Mouse (Mus musculus) hindbrain, embryonic 13.5 days (tissue): ENCODE results near the gene Map2. TPM values are rescaled to one million over a fixed set of nuclear protein-coding genes. Genes with fewer than 3 reads are reported as not detected.

ENCODE experiments used
- ATAC-seq: fragments of 200-750 bp; cut with Nextera tagmentation; 2 replicates; pipeline ENCODE4 v1.8.0; 2017; ENCODE audit warnings: moderate TSS enrichment; ENCODE audit not compliant: low FRiP score
- H3K27ac ChIP-seq: fragments of 300-500 bp; sonication (generic); 2 replicates; pipeline ENCODE4 v1.5.1; 2015; ENCODE audit warnings: inconsistent platforms, mild to moderate bottlenecking, moderate library complexity
- H3K27me3 ChIP-seq: fragments of 300-500 bp; sonication (generic); 2 replicates; pipeline ENCODE4 v1.6.1; 2015; ENCODE audit warnings: mild to moderate bottlenecking, inconsistent platforms
- H3K36me3 ChIP-seq: fragments of 300-500 bp; sonication (generic); 2 replicates; pipeline ENCODE4 v1.6.1; 2015; ENCODE audit warnings: mild to moderate bottlenecking, inconsistent platforms
- H3K4me1 ChIP-seq: fragments of 300-500 bp; sonication (generic); replicated peaks from 2 replicates; pipeline ENCODE4 v1.6.1; 2015; ENCODE audit warnings: inconsistent platforms
- H3K4me2 ChIP-seq: fragments of 300-500 bp; sonication (generic); 2 replicates; pipeline ENCODE4 v1.6.1; 2015; ENCODE audit warnings: inconsistent platforms, mild to moderate bottlenecking, moderate library complexity
- H3K4me3 ChIP-seq: fragments of 300-500 bp; sonication (generic); 2 replicates; pipeline ENCODE4 v1.5.1; 2015; ENCODE audit warnings: mild to moderate bottlenecking, inconsistent platforms
- H3K9ac ChIP-seq: fragments of 300-500 bp; sonication (generic); 2 replicates; pipeline ENCODE4 v1.6.1; 2015; ENCODE audit warnings: mild to moderate bottlenecking, inconsistent platforms
- H3K9me3 ChIP-seq: fragments of 300-500 bp; sonication (generic); 2 replicates; pipeline ENCODE4 v1.6.1; 2016; ENCODE audit warnings: inconsistent platforms
- WGBS: fragments of 180-500 bp; shearing (Covaris S2); methylation state at CpG from one replicate; pipeline ENCODE4 v1.1.7; 2015; 5-methylcytosine and 5-hydroxymethylcytosine counted together
- polyA plus RNA-seq: library from polyadenylated mRNA; unstranded; fragments of >200 nt; fragmentation: Nextera tagmentation; extraction: Ambion mirVana; gene quantifications from 2 replicates; pipeline ENCODE4 v1.2.1, GENCODE M21; 2015

Map2 gene
- polyA plus RNA-seq, 1 experiment from 2014 or later = 445 TPM

GRCm38 (mm10) chr1:66266231-66266924 is 91.3 kb downstream of the Map2 start:
- Histone ChIP-seq H3K9ac (no peak overlapping the region), H3K4me3 (no peak overlapping the region), H3K4me2 (no peak overlapping the region), H3K9me3 (no peaks in the 10 kb centered on the region), H3K4me1 (peaks cover 14% of the 10 kb centered on the region), H3K27me3 (no peaks in the 10 kb centered on the region), H3K36me3 (no peaks in the 10 kb centered on the region), H3K27ac (no peak overlapping the region)
- ATAC-seq = no peak
- WGBS = 27% methylated on average over 4 of the region's 4 CpGs

GRCm38 (mm10) chr1:66277663-66278062 is 102.6 kb downstream of the Map2 start:
- peak overlapping the region; percentile 23; the same call in 1 of the 2 replicates for H3K27ac ChIP-seq
- H3K9ac ChIP-seq = no peak overlapping the region
- peaks cover 7% of the 10 kb centered on the region for H3K4me1 ChIP-seq
- WGBS = 93% methylated on average over 5 of the region's 5 CpGs
- H3K4me2 ChIP-seq = no peak overlapping the region
- no peak overlapping the region for H3K4me3 ChIP-seq
- ATAC-seq = 0 out of 2 replicates have a peak, but pooled peaks have one; percentile 28
- no peaks in the 10 kb centered on the region for H3K9me3 ChIP-seq
- H3K36me3 ChIP-seq = 0 out of 2 replicates have a peak, but pooled peaks cover 3% of the 10 kb centered on the region
- H3K27me3 ChIP-seq = no peaks in the 10 kb centered on the region

GRCm38 (mm10) chr1:66279222-66280009 is 104.3 kb downstream of the Map2 start:
- Histone ChIP-seq H3K4me2 (no peak overlapping the region), H3K4me3 (no peak overlapping the region), H3K36me3 (0 out of 2 replicates have a peak, but pooled peaks cover 3% of the 10 kb centered on the region), H3K27me3 (no peaks in the 10 kb centered on the region), H3K27ac (no peak overlapping the region), H3K9ac (no peak overlapping the region), H3K9me3 (no peaks in the 10 kb centered on the region), H3K4me1 (peaks cover 8% of the 10 kb centered on the region)
- 93% methylated on average over 4 of the region's 4 CpGs for WGBS
- ATAC-seq = no peak

- Histone ChIP-seq H3K36me3 (0 out of 2 replicates have a peak, but pooled peaks cover 3% of the 10 kb centered on the region), H3K27ac (no peak overlapping the region), H3K4me1 (peaks cover 9% of the 10 kb centered on the region), H3K9ac (no peak overlapping the region), H3K9me3 (no peaks in the 10 kb centered on the region), H3K4me2 (no peak overlapping the region), H3K27me3 (no peaks in the 10 kb centered on the region), H3K4me3 (no peak overlapping the region)
- 91% methylated on average over 4 of the region's 4 CpGs for WGBS
- no peak for ATAC-seq
Observed at GRCm38 (mm10) chr1:66280152-66280551, 105.1 kb downstream of the Map2 start.

- Histone ChIP-seq H3K4me3 (no peak overlapping the region), H3K27ac (peak overlapping the region; percentile 30; the same call in 1 of the 2 replicates), H3K4me1 (peaks cover 13% of the 10 kb centered on the region), H3K4me2 (no peak overlapping the region), H3K9ac (no peak overlapping the region), H3K9me3 (no peaks in the 10 kb centered on the region), H3K27me3 (no peaks in the 10 kb centered on the region), H3K36me3 (0 out of 2 replicates have a peak, but pooled peaks cover 3% of the 10 kb centered on the region)
- no peak for ATAC-seq
- WGBS = 46% methylated on average over 3 of the region's 3 CpGs
Observed at GRCm38 (mm10) chr1:66282447-66282846, 107.4 kb downstream of the Map2 start.

- no peak overlapping the region for H3K27ac ChIP-seq
- H3K27me3 ChIP-seq = no peaks in the 10 kb centered on the region
- H3K4me1 ChIP-seq = peaks cover 6% of the 10 kb centered on the region; the same call in 1 of the 2 replicates
- ATAC-seq = no peak
- H3K36me3 ChIP-seq = no peaks in the 10 kb centered on the region
- H3K9me3 ChIP-seq = no peaks in the 10 kb centered on the region
- H3K4me2 ChIP-seq = no peak overlapping the region
- H3K9ac ChIP-seq = no peak overlapping the region
- H3K4me3 ChIP-seq = no peak overlapping the region
- 85% methylated on average over 4 of the region's 4 CpGs for WGBS
Observed at GRCm38 (mm10) chr1:66288987-66289386, 113.9 kb downstream of the Map2 start.

GRCm38 (mm10) chr1:66292121-66292881 is 117.2 kb downstream of the Map2 start:
- H3K36me3 ChIP-seq = no peaks in the 10 kb centered on the region
- no peaks in the 10 kb centered on the region for H3K9me3 ChIP-seq
- ATAC-seq = no peak
- no peak overlapping the region for H3K27ac ChIP-seq
- H3K9ac ChIP-seq = no peak overlapping the region
- H3K4me1 ChIP-seq = no peaks in the 10 kb centered on the region
- no peaks in the 10 kb centered on the region for H3K27me3 ChIP-seq
- H3K4me3 ChIP-seq = no peak overlapping the region
- no peak overlapping the region for H3K4me2 ChIP-seq
- 78% methylated on average over 3 of the region's 3 CpGs for WGBS

GRCm38 (mm10) chr1:66299376-66299775 is 124.3 kb downstream of the Map2 start:
- Histone ChIP-seq H3K36me3 (no peaks in the 10 kb centered on the region), H3K4me2 (no peak overlapping the region), H3K27ac (no peak overlapping the region), H3K27me3 (no peaks in the 10 kb centered on the region), H3K4me3 (no peak overlapping the region), H3K4me1 (peaks cover 4% of the 10 kb centered on the region), H3K9ac (no peak overlapping the region), H3K9me3 (no peaks in the 10 kb centered on the region)
- no peak for ATAC-seq
- WGBS = 55% methylated on average over 6 of the region's 6 CpGs

- WGBS = 40% methylated on average over 2 of the region's 2 CpGs
- peaks cover 33% of the 10 kb centered on the region for H3K4me1 ChIP-seq
- ATAC-seq = peak; percentile 50
- peak overlapping the region; percentile 70 for H3K4me2 ChIP-seq
- no peak overlapping the region for H3K4me3 ChIP-seq
- H3K27ac ChIP-seq = peak overlapping the region; percentile 99
- no peaks in the 10 kb centered on the region for H3K9me3 ChIP-seq
- H3K36me3 ChIP-seq = no peaks in the 10 kb centered on the region
- no peaks in the 10 kb centered on the region for H3K27me3 ChIP-seq
- peak overlapping the region; percentile 55; the same call in 1 of the 2 replicates for H3K9ac ChIP-seq
Observed at GRCm38 (mm10) chr1:66320378-66321135, 145.5 kb downstream of the Map2 start.

- H3K4me1 ChIP-seq = peaks cover 34% of the 10 kb centered on the region
- peak overlapping the region; percentile 99 for H3K27ac ChIP-seq
- H3K9me3 ChIP-seq = no peaks in the 10 kb centered on the region
- WGBS = 17% methylated on average over 1 of the region's 1 CpGs
- H3K36me3 ChIP-seq = no peaks in the 10 kb centered on the region
- ATAC-seq = peak; percentile 37
- peak overlapping the region; percentile 70 for H3K4me2 ChIP-seq
- no peaks in the 10 kb centered on the region for H3K27me3 ChIP-seq
- peak overlapping the region; percentile 55; the same call in 1 of the 2 replicates for H3K9ac ChIP-seq
- no peak overlapping the region for H3K4me3 ChIP-seq
Observed at GRCm38 (mm10) chr1:66321136-66321502, 146.0 kb downstream of the Map2 start.

- H3K4me2 ChIP-seq = peak overlapping the region; percentile 70
- ATAC-seq = peak; percentile 85
Observed at GRCm38 (mm10) chr1:66321631-66322142, 146.6 kb downstream of the Map2 start.

More at GRCm38 (mm10) chr1:66321631-66322142, 146.6 kb downstream of the Map2 start:
- peak overlapping the region; percentile 53 for H3K4me3 ChIP-seq
- no peaks in the 10 kb centered on the region for H3K36me3 ChIP-seq
- H3K9me3 ChIP-seq = no peaks in the 10 kb centered on the region
- H3K9ac ChIP-seq = peak overlapping the region; percentile 85
- H3K27me3 ChIP-seq = no peaks in the 10 kb centered on the region
- H3K4me1 ChIP-seq = peaks cover 38% of the 10 kb centered on the region
- 19% methylated on average over 15 of the region's 15 CpGs for WGBS
- peak overlapping the region; percentile 99 for H3K27ac ChIP-seq
